Mouse (Mus musculus): Measurements from ENCODE around the gene Fam19a3.
"Not testable (repeated sequence)": the region's sequence is repeated elsewhere in the genome, so short reads cannot be mapped to it uniquely, and the experiment has no call there.

Gene Fam19a3

DNA sequence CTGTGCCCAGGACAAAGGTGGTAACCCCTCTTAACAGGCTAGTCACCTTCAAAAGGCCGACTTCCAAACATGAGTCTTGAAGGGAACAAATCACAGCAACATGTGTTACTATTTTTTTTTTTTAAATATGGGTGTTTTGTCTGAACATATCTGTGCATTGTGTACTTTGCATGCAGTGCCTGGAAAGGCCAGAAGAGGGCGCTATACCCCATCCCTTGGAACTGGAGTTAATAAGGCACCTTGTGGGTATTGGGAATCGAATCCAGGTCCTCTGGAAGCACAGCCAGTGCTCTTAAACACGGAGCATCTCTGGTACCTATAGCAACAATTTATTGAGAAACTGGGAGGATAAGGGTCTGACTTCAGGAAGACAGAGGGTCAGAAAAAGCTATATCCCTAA lies 16.6 kb downstream of the Fam19a3 start:
- DNase-seq (ENCODE audit: low spot score in 2 of 2), result no peak

DNA sequence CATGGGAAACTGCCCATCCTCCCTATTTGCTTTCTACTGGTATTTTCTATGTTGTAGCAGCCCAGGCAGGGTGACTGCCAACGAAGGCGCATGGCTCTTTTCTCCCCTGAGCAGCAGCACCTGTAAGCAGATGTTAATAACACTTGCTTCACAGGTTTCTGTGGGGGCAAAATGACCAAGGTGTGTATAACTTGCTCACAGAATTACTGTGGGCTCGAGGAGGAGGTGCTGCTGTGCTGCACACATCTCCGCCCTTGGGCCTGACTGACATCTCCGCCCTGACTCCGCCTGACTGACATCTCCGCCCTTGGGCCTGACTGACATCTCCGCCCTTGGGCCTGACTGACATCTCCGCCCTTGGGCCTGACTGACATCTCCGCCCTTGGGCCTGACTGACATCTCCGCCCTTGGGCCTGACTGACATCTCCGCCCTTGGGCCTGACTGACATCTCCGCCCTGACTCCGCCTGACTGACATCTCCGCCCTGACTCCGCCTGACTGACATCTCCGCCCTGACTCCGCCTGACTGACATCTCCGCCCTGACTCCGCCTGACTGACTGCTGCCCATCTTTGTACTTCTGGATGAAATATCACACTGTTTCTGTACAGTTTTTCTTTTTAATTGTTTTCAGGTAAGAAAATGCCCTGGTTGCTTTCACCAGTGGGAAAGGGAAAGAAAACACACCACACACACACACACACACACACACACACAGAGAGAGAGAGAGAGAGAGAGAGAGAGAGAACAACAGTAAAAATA lies 19.4 kb downstream of the Fam19a3 start:
- DNase-seq (ENCODE audit: low spot score in 2 of 2), result peak in 1 of 2 experiments; percentile 35

DNA sequence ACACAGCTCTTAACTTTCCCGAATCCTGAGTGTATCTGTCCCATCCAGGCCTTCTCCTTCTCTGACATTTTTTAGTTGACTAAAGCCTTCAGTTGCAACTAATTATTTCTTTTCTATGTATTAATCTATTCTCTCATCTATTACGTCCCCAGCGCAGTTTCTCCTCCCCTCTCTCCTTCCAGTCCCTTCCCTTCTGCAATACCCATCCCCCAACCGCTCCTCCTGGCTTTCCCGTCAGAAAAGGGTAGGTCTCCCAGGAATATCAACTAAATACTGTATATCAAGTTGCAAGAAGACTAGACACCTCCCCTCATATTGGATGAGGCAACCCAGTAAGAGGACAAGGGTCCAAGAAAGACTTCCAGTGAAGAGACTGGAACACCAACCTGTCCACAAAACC lies 22.8 kb downstream of the Fam19a3 start:
- no peak for DNase-seq (ENCODE audit: low spot score in 2 of 2)

DNA sequence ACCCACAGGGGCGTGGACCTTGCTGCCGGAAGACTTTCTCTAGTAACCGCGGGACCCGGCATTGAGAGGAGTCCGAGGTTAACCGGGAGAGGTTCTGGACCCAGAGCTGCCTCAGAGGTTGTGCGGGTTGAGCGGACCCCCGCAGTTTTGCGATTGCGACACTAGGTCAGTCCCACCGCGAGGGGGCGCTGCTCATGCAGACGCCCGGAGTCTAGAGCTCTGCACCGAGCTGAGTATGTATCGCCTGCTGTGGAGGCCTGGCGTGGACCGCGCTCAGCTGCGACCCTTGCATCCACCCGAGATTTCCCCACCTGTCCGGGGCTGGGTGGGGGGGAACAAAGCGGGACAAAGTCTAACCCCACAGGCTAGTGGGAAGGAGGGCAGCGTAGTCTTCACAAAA lies 23.2 kb downstream of the Fam19a3 start:
- peak; percentile 56 to 88 for DNase-seq (ENCODE audit: low spot score in 2 of 2)

DNA sequence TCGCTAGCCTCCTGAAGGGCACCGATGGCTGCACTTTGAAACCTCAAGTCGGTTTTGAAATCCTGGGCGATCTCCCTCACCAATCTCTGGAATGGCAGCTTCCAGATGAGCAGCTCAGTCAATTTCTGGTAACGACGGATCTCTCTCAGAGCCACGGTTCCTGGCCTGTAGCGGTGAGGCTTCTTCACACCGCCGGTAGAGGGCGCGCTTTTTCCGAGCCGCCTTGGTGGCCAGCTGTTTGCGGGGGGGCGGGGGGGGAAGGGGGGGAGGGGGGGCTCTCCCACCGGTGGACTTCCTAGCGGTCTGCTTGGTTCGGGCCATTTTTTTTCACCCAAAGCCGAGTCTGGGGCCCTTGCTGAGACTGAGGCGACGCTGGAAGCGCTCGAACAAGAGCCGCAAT lies 28.8 kb downstream of the Fam19a3 start:
- DNase-seq (ENCODE audit: low spot score in 2 of 2), result not testable (repeated sequence)

DNA sequence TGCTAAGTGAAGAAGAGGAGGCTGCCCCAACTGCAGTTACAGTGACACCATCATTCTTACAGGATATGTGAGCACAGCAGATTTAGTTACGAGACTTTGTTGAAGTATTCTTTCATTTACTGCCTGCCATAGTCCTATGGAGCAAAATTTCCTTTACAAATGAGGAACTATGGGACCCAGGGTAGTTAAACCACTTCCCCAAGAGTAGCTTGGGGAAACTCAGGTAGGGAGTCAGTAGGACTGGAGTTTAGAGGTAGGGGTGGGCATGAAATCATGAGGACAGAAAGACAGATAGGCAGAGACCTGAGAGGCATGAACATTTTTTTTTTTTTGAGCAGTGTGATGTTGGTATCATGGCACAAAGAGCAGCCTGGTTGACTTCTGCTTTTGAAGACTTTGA lies 37.8 kb downstream of the Fam19a3 start:
- no peak for DNase-seq (ENCODE audit: low spot score in 2 of 2)

DNA sequence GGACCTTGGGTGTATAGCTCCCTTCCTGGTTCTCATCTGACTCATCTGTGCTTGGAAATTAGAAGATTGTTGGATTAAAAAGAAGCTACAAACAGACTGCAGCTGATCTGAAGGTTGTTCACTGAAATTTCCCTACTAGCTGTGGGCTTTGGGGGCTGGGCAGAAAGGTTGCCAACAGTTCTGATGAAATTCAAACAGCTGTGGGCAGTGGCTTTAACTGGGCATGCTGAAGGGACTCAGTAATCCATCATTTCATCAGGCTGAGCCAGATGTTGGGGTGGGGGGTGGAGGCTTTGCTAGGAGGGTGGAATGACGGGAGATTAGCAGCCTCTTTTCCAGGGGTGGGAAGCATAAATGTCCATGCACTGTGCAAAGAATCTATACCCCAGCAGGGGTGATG lies 38.5 kb downstream of the Fam19a3 start:
- DNase-seq (ENCODE audit: low spot score in 2 of 2), result no peak

DNA sequence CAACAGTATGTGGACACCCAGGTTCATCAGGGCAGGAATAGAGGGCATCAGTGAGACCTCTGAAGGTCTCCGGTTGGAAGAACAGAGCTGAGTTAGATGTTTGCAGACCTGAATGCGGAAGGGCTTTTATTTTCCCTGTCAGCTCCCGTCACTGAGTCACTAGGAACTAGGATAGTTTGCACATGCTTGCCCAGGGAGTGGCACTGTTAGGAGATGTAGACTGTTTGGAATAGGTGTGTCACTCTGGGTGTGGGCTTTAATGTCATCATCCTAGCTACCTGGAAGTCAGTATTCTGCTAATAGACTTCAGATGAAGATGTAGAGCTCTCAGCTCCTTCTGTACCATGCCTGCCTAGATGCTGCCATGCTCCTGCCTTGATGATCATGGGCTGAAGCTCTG lies 39.7 kb downstream of the Fam19a3 start:
- DNase-seq (ENCODE audit: low spot score in 2 of 2), result no peak

DNA sequence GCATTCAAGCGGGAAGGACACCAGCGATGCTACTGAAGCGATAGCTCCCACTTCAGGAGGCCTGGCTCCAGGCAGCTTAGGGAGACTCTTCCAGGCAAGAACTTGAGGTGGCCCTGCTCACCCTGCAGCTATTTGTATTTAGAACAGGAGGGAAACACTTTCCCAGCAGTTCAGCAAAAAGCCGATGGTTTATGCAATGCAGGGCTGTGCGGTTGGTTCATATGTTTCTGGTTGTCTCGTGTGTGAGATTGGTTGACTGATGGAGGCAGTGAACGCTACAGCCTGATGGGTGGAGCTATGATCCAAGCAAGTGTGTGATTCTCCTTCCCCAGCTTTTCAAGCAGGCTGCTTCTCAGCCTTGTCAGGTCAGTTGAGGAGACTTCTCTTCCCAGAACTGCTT lies 47.0 kb downstream of the Fam19a3 start:
- DNase-seq (ENCODE audit: low spot score in 2 of 2), result no peak

DNA sequence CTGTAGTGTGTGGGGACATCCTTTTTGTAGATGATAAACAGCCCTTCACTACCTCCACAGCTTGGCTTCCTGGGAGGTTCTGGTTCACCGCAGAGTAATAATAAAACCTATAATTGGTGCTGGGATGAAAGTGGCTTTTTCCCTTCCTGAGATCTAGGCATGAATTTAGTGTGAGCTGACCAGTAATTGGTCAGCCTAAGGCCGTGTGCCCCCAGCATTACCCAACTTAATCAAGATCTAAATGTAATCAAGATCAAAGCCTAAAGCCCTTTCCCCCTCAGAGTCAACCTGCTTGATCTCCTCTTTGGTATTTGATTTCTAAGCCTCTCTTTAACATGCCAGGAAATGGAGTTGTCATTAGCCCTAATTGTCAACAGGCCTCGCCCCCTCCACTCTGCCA lies 48.7 kb downstream of the Fam19a3 start:
- DNase-seq (ENCODE audit: low spot score in 2 of 2), result no peak

DNA sequence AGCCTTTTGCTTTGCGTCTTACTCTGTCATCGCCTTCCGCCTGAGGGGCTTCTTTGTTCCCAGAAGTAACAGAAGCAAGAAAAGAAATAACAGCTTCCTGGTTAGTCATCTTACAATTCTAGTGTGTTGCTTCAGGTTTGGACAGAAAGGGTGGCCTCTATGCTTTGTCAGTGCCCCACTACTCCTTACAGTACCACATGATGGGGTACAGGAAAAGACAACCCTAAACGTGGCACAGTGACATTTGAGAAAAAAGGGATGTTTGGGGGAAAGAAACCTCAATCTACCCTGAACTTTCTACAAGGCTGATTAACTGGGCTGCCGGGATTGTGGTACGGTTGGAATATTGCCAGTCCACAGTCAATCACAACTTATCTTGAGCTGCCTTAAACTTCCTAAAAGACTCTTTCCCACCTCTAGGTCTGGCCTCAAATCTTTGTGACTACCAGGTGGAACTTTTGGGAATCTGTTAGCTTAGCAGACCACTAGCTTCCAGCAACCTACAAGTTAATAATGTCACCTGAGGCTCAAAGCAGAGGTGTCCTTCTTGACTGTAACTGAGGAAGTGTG lies 52.3 kb downstream of the Fam19a3 start:
- no peak for DNase-seq (ENCODE audit: low spot score in 2 of 2)

Data from spleen, postnatal 4 days (tissue).